Mouse (Mus musculus): Measurements from ENCODE around the gene Tenm2. TPM values are rescaled to one million over a fixed set of nuclear protein-coding genes. Genes with fewer than 3 reads are reported as not detected.

The Tenm2 gene
- polyA plus RNA-seq, 1 experiment, result 14.4 TPM

GRCm38 (mm10) chr11:36167766-36168318 is 1067.9 kb downstream of the Tenm2 start:
- DNase-seq (ENCODE audit: extremely low spot score in 1 of 2, low spot score in 1 of 2), result peak in 1 of 2 experiments; percentile 25

GRCm38 (mm10) chr11:36163580-36163979 is 1072.2 kb downstream of the Tenm2 start:
- DNase-seq (ENCODE audit: extremely low spot score in 1 of 2, low spot score in 1 of 2), result no peak

- DNase-seq (ENCODE audit: extremely low spot score in 1 of 2, low spot score in 1 of 2), result no peak
Measured at GRCm38 (mm10) chr11:36161765-36162321, 1073.9 kb downstream of the Tenm2 start.

GRCm38 (mm10) chr11:36153450-36153849 is 1082.3 kb downstream of the Tenm2 start:
- DNase-seq (ENCODE audit: extremely low spot score in 1 of 2, low spot score in 1 of 2), result no peak

GRCm38 (mm10) chr11:36153011-36153410 is 1082.8 kb downstream of the Tenm2 start:
- DNase-seq (ENCODE audit: extremely low spot score in 1 of 2, low spot score in 1 of 2), result no peak

GRCm38 (mm10) chr11:36152226-36152625 is 1083.5 kb downstream of the Tenm2 start:
- peak in 1 of 2 experiments; percentile 17 for DNase-seq (ENCODE audit: extremely low spot score in 1 of 2, low spot score in 1 of 2)

GRCm38 (mm10) chr11:36149092-36149491 is 1086.7 kb downstream of the Tenm2 start:
- peak in 1 of 2 experiments; percentile 31 for DNase-seq (ENCODE audit: extremely low spot score in 1 of 2, low spot score in 1 of 2)

GRCm38 (mm10) chr11:36145057-36145456 is 1090.7 kb downstream of the Tenm2 start:
- DNase-seq (ENCODE audit: extremely low spot score in 1 of 2, low spot score in 1 of 2), result no peak

GRCm38 (mm10) chr11:36140411-36140810 is 1095.4 kb downstream of the Tenm2 start:
- peak in 1 of 2 experiments; percentile 59 for DNase-seq (ENCODE audit: extremely low spot score in 1 of 2, low spot score in 1 of 2)

- DNase-seq (ENCODE audit: extremely low spot score in 1 of 2, low spot score in 1 of 2), result no peak
Measured at GRCm38 (mm10) chr11:36139521-36139920, 1096.2 kb downstream of the Tenm2 start.

GRCm38 (mm10) chr11:36137840-36138239 is 1097.9 kb downstream of the Tenm2 start:
- no peak for DNase-seq (ENCODE audit: extremely low spot score in 1 of 2, low spot score in 1 of 2)

- DNase-seq (ENCODE audit: extremely low spot score in 1 of 2, low spot score in 1 of 2), result no peak
Measured at GRCm38 (mm10) chr11:36137276-36137675, 1098.5 kb downstream of the Tenm2 start.

- no peak for DNase-seq (ENCODE audit: extremely low spot score in 1 of 2, low spot score in 1 of 2)
Measured at GRCm38 (mm10) chr11:36134645-36135044, 1101.1 kb downstream of the Tenm2 start.

- no peak for DNase-seq (ENCODE audit: extremely low spot score in 1 of 2, low spot score in 1 of 2)
Measured at GRCm38 (mm10) chr11:36123275-36123674, 1112.5 kb downstream of the Tenm2 start.

- no peak for DNase-seq (ENCODE audit: extremely low spot score in 1 of 2, low spot score in 1 of 2)
Measured at GRCm38 (mm10) chr11:36121410-36121929, 1114.3 kb downstream of the Tenm2 start.

- peak in 1 of 2 experiments; percentile 46 for DNase-seq (ENCODE audit: extremely low spot score in 1 of 2, low spot score in 1 of 2)
Measured at GRCm38 (mm10) chr11:36120591-36121409, 1115.0 kb downstream of the Tenm2 start.

- DNase-seq (ENCODE audit: extremely low spot score in 1 of 2, low spot score in 1 of 2), result peak in 1 of 2 experiments; percentile 42
Measured at GRCm38 (mm10) chr11:36113326-36113725, 1122.4 kb downstream of the Tenm2 start.

GRCm38 (mm10) chr11:36108970-36109731 is 1126.6 kb downstream of the Tenm2 start:
- DNase-seq (ENCODE audit: extremely low spot score in 1 of 2, low spot score in 1 of 2), result peak; percentile 11 to 50

- DNase-seq (ENCODE audit: extremely low spot score in 1 of 2, low spot score in 1 of 2), result no peak
Measured at GRCm38 (mm10) chr11:36107840-36108239, 1127.9 kb downstream of the Tenm2 start.

- DNase-seq (ENCODE audit: extremely low spot score in 1 of 2, low spot score in 1 of 2), result peak in 1 of 2 experiments; percentile 44
Measured at GRCm38 (mm10) chr11:36106639-36107038, 1129.1 kb downstream of the Tenm2 start.

- DNase-seq (ENCODE audit: extremely low spot score in 1 of 2, low spot score in 1 of 2), result no peak
Measured at GRCm38 (mm10) chr11:36103556-36103955, 1132.2 kb downstream of the Tenm2 start.

Data from frontal cortex, adult 2 months (tissue).